Mouse (Mus musculus): ENCODE data around the gene Pdss1. TPM values are rescaled to one million over a fixed set of nuclear protein-coding genes. Genes with fewer than 3 reads are reported as not detected.

Gene Pdss1
- polyA plus RNA-seq (2021; fragmentation: Nextera tagmentation) = 5.1 and 5.7 TPM in 2 replicates
- long read RNA-seq, experiment 1, transcript Pdss1-201 (11 exons, 1,642 nt) = major isoform, 14 of 38 reads
- long read RNA-seq, experiment 1, partial matches to known transcripts = 3 of 38 reads
- long read RNA-seq, experiment 1, other reads (novel, unspliced or antisense) = 19 of 38 reads
- long read RNA-seq, experiment 2, transcript Pdss1-201 (11 exons, 1,642 nt) = major isoform, 6 of 11 reads
- long read RNA-seq, experiment 2, partial matches to known transcripts = 0 of 11 reads
- long read RNA-seq, experiment 2, other reads (novel, unspliced or antisense) = 4 of 11 reads

GRCm38 (mm10) chr2:22895282-22896273 lies at the start of gene Pdss1:
Pdss1 (plus strand) TSS chr2:22895522.

Other genes starting within 250 kb of the Pdss1 start
- gene Apbb1ip, start 121.4 kb upstream of the Pdss1 start, polyA plus RNA-seq (2021; fragmentation: Nextera tagmentation) = 3.1 and 3.8 TPM in 2 replicates
- gene Abi1, start 144.7 kb downstream of the Pdss1 start, polyA plus RNA-seq (2021; fragmentation: Nextera tagmentation) = 95.4 and 98.8 TPM in 2 replicates
- gene Acbd5, start 172.6 kb downstream of the Pdss1 start, polyA plus RNA-seq (2021; fragmentation: Nextera tagmentation) = 31.5 and 34.2 TPM in 2 replicates